Mouse (Mus musculus): ENCODE measurements around the gene Wnk4. TPM values are rescaled to one million over a fixed set of nuclear protein-coding genes. Genes with fewer than 3 reads are reported as not detected.

Gene Wnk4
- total RNA-seq, 1 experiment: 0.49 TPM

GRCm38 (mm10) chr11:101291231-101291630, 30.9 kb downstream of the Wnk4 start:
- no peak overlapping the region for H3K27ac ChIP-seq (ENCODE audit: insufficient read depth, low read depth, low read length, poor library complexity, severe bottlenecking)
- no peak overlapping the region for H3K4me3 ChIP-seq (ENCODE audit: insufficient read depth in 1 of 2, low read depth in 1 of 2, low read length in 2 of 2, poor library complexity in 1 of 2, severe bottlenecking in 1 of 2)
- DNase-seq (ENCODE audit: low read depth, low spot score): no peak
- H3K4me1 ChIP-seq (ENCODE audit: control insufficient read depth in 2 of 2, insufficient read depth in 2 of 2, low read length in 2 of 2, poor library complexity in 1 of 2): no peaks in the 10 kb centered on the region
- peaks cover 38% of the 10 kb centered on the region for H3K36me3 ChIP-seq (ENCODE audit: control insufficient read depth, insufficient read depth, low read length, poor library complexity, severe bottlenecking)
- in situ Hi-C loops (cut with MboI; ENCODE audit: low sequenced_read_pairs in 2 of 2, unreplicated experiment in 2 of 2): no loop called here
- TF ChIP-seq HCFC1 (IDR thresholded peaks at IDR 0.05; ENCODE audit: borderline replicate concordance, insufficient read depth, low read length): no peak
- TF ChIP-seq CHD2 (IDR thresholded peaks at IDR 0.05; ENCODE audit: low read depth, low read length): no peak
- TF ChIP-seq MAFK (IDR thresholded peaks at IDR 0.05; ENCODE audit: insufficient read depth, low read depth, low read length): no peak
- TF ChIP-seq ZC3H11A (IDR thresholded peaks at IDR 0.05; ENCODE audit: borderline replicate concordance, low read depth, low read length): no peak
- no peak for TF ChIP-seq ZNF384 (IDR thresholded peaks at IDR 0.05; ENCODE audit: low read depth, low read length)
- no peaks in the 10 kb centered on the region for H3K9me3 ChIP-seq (ENCODE audit: control insufficient read depth, insufficient read depth, low read depth, low read length)
- H3K9ac ChIP-seq (ENCODE audit: insufficient read depth, low read depth, low read length, poor library complexity, severe bottlenecking): no peak overlapping the region

GRCm38 (mm10) chr11:101295191-101295590, 34.8 kb downstream of the Wnk4 start:
- Histone ChIP-seq H3K27ac (ENCODE audit: insufficient read depth, low read depth, low read length, poor library complexity, severe bottlenecking) (no peak overlapping the region), H3K36me3 (ENCODE audit: control insufficient read depth, insufficient read depth, low read length, poor library complexity, severe bottlenecking) (peaks cover 31% of the 10 kb centered on the region), H3K4me3 (ENCODE audit: insufficient read depth in 1 of 2, low read depth in 1 of 2, low read length in 2 of 2, poor library complexity in 1 of 2, severe bottlenecking in 1 of 2) (no peak overlapping the region), H3K9me3 (ENCODE audit: control insufficient read depth, insufficient read depth, low read depth, low read length) (no peaks in the 10 kb centered on the region), H3K9ac (ENCODE audit: insufficient read depth, low read depth, low read length, poor library complexity, severe bottlenecking) (no peak overlapping the region), H3K4me1 (ENCODE audit: control insufficient read depth in 2 of 2, insufficient read depth in 2 of 2, low read length in 2 of 2, poor library complexity in 1 of 2) (no peaks in the 10 kb centered on the region)
- no peak for TF ChIP-seq CHD2 (IDR thresholded peaks at IDR 0.05; ENCODE audit: low read depth, low read length)
- TF ChIP-seq MAFK (IDR thresholded peaks at IDR 0.05; ENCODE audit: insufficient read depth, low read depth, low read length): no peak
- no peak for TF ChIP-seq ZC3H11A (IDR thresholded peaks at IDR 0.05; ENCODE audit: borderline replicate concordance, low read depth, low read length)
- TF ChIP-seq HCFC1 (IDR thresholded peaks at IDR 0.05; ENCODE audit: borderline replicate concordance, insufficient read depth, low read length): no peak
- no peak for TF ChIP-seq ZNF384 (IDR thresholded peaks at IDR 0.05; ENCODE audit: low read depth, low read length)
- in situ Hi-C loops (cut with MboI; ENCODE audit: low sequenced_read_pairs in 2 of 2, unreplicated experiment in 2 of 2): no loop called here
- DNase-seq (ENCODE audit: low read depth, low spot score): no peak

- Histone ChIP-seq H3K9me3 (ENCODE audit: control insufficient read depth, insufficient read depth, low read depth, low read length) (no peaks in the 10 kb centered on the region), H3K4me3 (ENCODE audit: insufficient read depth in 1 of 2, low read depth in 1 of 2, low read length in 2 of 2, poor library complexity in 1 of 2, severe bottlenecking in 1 of 2) (peak overlapping the region; percentile 83 to 93; a peak in 3 of 4 replicates), H3K27ac (ENCODE audit: insufficient read depth, low read depth, low read length, poor library complexity, severe bottlenecking) (no peak overlapping the region), H3K36me3 (ENCODE audit: control insufficient read depth, insufficient read depth, low read length, poor library complexity, severe bottlenecking) (peaks cover 4% of the 10 kb centered on the region; the same call in 1 of the 2 replicates), H3K4me1 (ENCODE audit: control insufficient read depth in 2 of 2, insufficient read depth in 2 of 2, low read length in 2 of 2, poor library complexity in 1 of 2) (no peaks in the 10 kb centered on the region), H3K9ac (ENCODE audit: insufficient read depth, low read depth, low read length, poor library complexity, severe bottlenecking) (no peak overlapping the region)
- in situ Hi-C loops (cut with MboI; ENCODE audit: low sequenced_read_pairs in 2 of 2, unreplicated experiment in 2 of 2): no loop called here
- DNase-seq (ENCODE audit: low read depth, low spot score): no peak
- no peak for TF ChIP-seq ZC3H11A (IDR thresholded peaks at IDR 0.05; ENCODE audit: borderline replicate concordance, low read depth, low read length)
- no peak for TF ChIP-seq MAFK (IDR thresholded peaks at IDR 0.05; ENCODE audit: insufficient read depth, low read depth, low read length)
- no peak for TF ChIP-seq HCFC1 (IDR thresholded peaks at IDR 0.05; ENCODE audit: borderline replicate concordance, insufficient read depth, low read length)
- TF ChIP-seq ZNF384 (IDR thresholded peaks at IDR 0.05; ENCODE audit: low read depth, low read length): no peak
- TF ChIP-seq CHD2 (IDR thresholded peaks at IDR 0.05; ENCODE audit: low read depth, low read length): no peak
These were observed 40.5 kb downstream of the Wnk4 start for GRCm38 (mm10) chr11:101300881-101301280.

- TF ChIP-seq ZC3H11A (IDR thresholded peaks at IDR 0.05; ENCODE audit: borderline replicate concordance, low read depth, low read length): no peak
- no peak for TF ChIP-seq HCFC1 (IDR thresholded peaks at IDR 0.05; ENCODE audit: borderline replicate concordance, insufficient read depth, low read length)
- TF ChIP-seq CHD2 (IDR thresholded peaks at IDR 0.05; ENCODE audit: low read depth, low read length): no peak
- no peak for TF ChIP-seq MAFK (IDR thresholded peaks at IDR 0.05; ENCODE audit: insufficient read depth, low read depth, low read length)
- no peak for TF ChIP-seq ZNF384 (IDR thresholded peaks at IDR 0.05; ENCODE audit: low read depth, low read length)
- no peak overlapping the region for H3K27ac ChIP-seq (ENCODE audit: insufficient read depth, low read depth, low read length, poor library complexity, severe bottlenecking)
These were observed 41.1 kb downstream of the Wnk4 start for GRCm38 (mm10) chr11:101301299-101302003.

More at GRCm38 (mm10) chr11:101301299-101302003, 41.1 kb downstream of the Wnk4 start:
- DNase-seq (ENCODE audit: low read depth, low spot score): no peak
- Histone ChIP-seq H3K9me3 (ENCODE audit: control insufficient read depth, insufficient read depth, low read depth, low read length) (no peaks in the 10 kb centered on the region), H3K4me1 (ENCODE audit: control insufficient read depth in 2 of 2, insufficient read depth in 2 of 2, low read length in 2 of 2, poor library complexity in 1 of 2) (no peaks in the 10 kb centered on the region), H3K36me3 (ENCODE audit: control insufficient read depth, insufficient read depth, low read length, poor library complexity, severe bottlenecking) (peaks cover 4% of the 10 kb centered on the region; the same call in 1 of the 2 replicates), H3K9ac (ENCODE audit: insufficient read depth, low read depth, low read length, poor library complexity, severe bottlenecking) (peak overlapping the region; percentile 87), H3K4me3 (ENCODE audit: insufficient read depth in 1 of 2, low read depth in 1 of 2, low read length in 2 of 2, poor library complexity in 1 of 2, severe bottlenecking in 1 of 2) (peak overlapping the region; percentile 83 to 93)
- in situ Hi-C loops (cut with MboI; ENCODE audit: low sequenced_read_pairs in 2 of 2, unreplicated experiment in 2 of 2): no loop called here

Measured in ES-E14 (cell line).